Mouse (Mus musculus) intestine, embryonic 14.5 days (tissue): ENCODE results near the gene G0s2. TPM values are rescaled to one million over a fixed set of nuclear protein-coding genes. Genes with fewer than 3 reads are reported as not detected.
"Not testable (repeated sequence)": the region's sequence is repeated elsewhere in the genome, so short reads cannot be mapped to it uniquely, and the experiment has no call there.

Source experiments
- ATAC-seq: fragments of 200-750 bp; cut with Nextera tagmentation; replicated peaks from 2 replicates; pipeline ENCODE4 v1.8.0; 2017; ENCODE audit warnings: low read depth, moderate number of reproducible peaks, moderate TSS enrichment, moderate library complexity; ENCODE audit not compliant: low FRiP score, low TSS enrichment
- DNase-seq: peaks from one replicate; pipeline ENCODE4 v3.0.0-alpha.2; 2018; ENCODE audit warnings: low spot score
- H3K27ac ChIP-seq: fragments of 300-500 bp; sonication (generic); 2 replicates; pipeline ENCODE4 v1.5.1; 2014; ENCODE audit warnings: low read depth, mild to moderate bottlenecking, control low read depth
- H3K27me3 ChIP-seq: fragments of 300-500 bp; sonication (generic); replicated peaks from 2 replicates; pipeline ENCODE4 v1.6.1; 2014; ENCODE audit warnings: low read length, control low read depth; ENCODE audit not compliant: control insufficient read depth, insufficient read depth
- H3K36me3 ChIP-seq: fragments of 300-500 bp; sonication (generic); 2 replicates; pipeline ENCODE4 v1.6.1; 2014; ENCODE audit warnings: low read length, control low read depth; ENCODE audit not compliant: control insufficient read depth, insufficient read depth
- H3K4me1 ChIP-seq: fragments of 300-500 bp; sonication (generic); replicated peaks from 2 replicates; pipeline ENCODE4 v1.6.1; 2014; ENCODE audit warnings: low read length, control low read depth, mixed read lengths; ENCODE audit not compliant: control insufficient read depth, insufficient read depth
- H3K4me2 ChIP-seq: fragments of 300-500 bp; sonication (generic); 2 replicates; pipeline ENCODE4 v1.6.1; 2014; ENCODE audit warnings: low read length
- H3K4me3 ChIP-seq: fragments of 300-500 bp; sonication (generic); 2 replicates; pipeline ENCODE4 v1.5.1; 2014; ENCODE audit warnings: low read depth, low read length, control low read depth, mixed read lengths
- H3K9ac ChIP-seq: fragments of 300-500 bp; sonication (generic); 2 replicates; pipeline ENCODE4 v1.6.1; 2014; ENCODE audit warnings: mild to moderate bottlenecking, low read length
- H3K9me3 ChIP-seq: fragments of 300-500 bp; sonication (generic); 2 replicates; pipeline ENCODE4 v1.6.1; 2016; ENCODE audit warnings: low read length, control low read depth; ENCODE audit not compliant: control insufficient read depth
- WGBS: fragments of 180-500 bp; shearing (Covaris S2); extraction: QIAGEN DNeasy Blood & Tissue Kit; methylation state at CpG from one replicate; pipeline ENCODE4 v1.1.7; 2014; 5-methylcytosine and 5-hydroxymethylcytosine counted together
- polyA plus RNA-seq: library from polyadenylated mRNA; unstranded; fragments of >200 nt; fragmentation: Nextera tagmentation; extraction: Ambion mirVana; gene quantifications from 2 replicates; pipeline ENCODE4 v1.2.1, GENCODE M21; 2014

Gene G0s2
- polyA plus RNA-seq, 1 experiment from 2014 or later, result 24.3 TPM

DNA sequence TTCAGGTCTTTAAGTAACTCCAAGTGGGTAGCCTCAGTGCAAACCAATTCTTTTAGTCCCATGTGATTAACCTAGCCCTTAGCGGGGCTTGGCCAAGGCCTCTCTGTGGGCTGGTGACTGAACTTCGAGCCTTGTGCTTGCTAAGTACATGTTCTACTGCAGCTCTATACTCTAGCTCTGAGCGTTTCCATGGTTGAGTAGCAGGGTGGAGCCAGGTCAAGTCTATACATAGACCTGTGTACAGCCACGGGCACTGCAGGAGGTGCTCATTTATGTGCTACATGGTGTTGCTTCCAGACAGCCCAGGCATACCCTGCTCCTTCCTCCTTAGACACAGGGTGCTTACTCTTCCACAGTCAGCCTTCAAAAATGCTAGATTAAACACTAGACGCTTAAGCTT is 22.9 kb upstream of the G0s2 start:
- no peak for DNase-seq
- no peaks in the 10 kb centered on the region for H3K36me3 ChIP-seq
- H3K4me2 ChIP-seq, result no peak overlapping the region
- no peak for ATAC-seq
- H3K4me3 ChIP-seq, result no peak overlapping the region
- H3K9me3 ChIP-seq, result no peaks in the 10 kb centered on the region
- 75% methylated on average over 5 of the region's 5 CpGs for WGBS
- no peak overlapping the region for H3K27ac ChIP-seq
- no peaks in the 10 kb centered on the region for H3K27me3 ChIP-seq
- H3K9ac ChIP-seq, result no peak overlapping the region
- no peaks in the 10 kb centered on the region for H3K4me1 ChIP-seq

GRCm38 (mm10) chr1:193293926-193294325 is 20.9 kb upstream of the G0s2 start:
- no peak overlapping the region for H3K4me2 ChIP-seq
- no peak overlapping the region for H3K9ac ChIP-seq
- no peak for ATAC-seq
- H3K27me3 ChIP-seq, result no peaks in the 10 kb centered on the region
- H3K4me3 ChIP-seq, result no peak overlapping the region
- 79% methylated on average over 3 of the region's 3 CpGs for WGBS
- H3K9me3 ChIP-seq, result no peaks in the 10 kb centered on the region
- H3K27ac ChIP-seq, result no peak overlapping the region
- no peaks in the 10 kb centered on the region for H3K4me1 ChIP-seq
- DNase-seq, result no peak
- H3K36me3 ChIP-seq, result no peaks in the 10 kb centered on the region

GRCm38 (mm10) chr1:193293039-193293438 is 20.0 kb upstream of the G0s2 start:
- H3K4me3 ChIP-seq, result no peak overlapping the region
- WGBS, result 53% methylated on average over 2 of the region's 2 CpGs

DNA sequence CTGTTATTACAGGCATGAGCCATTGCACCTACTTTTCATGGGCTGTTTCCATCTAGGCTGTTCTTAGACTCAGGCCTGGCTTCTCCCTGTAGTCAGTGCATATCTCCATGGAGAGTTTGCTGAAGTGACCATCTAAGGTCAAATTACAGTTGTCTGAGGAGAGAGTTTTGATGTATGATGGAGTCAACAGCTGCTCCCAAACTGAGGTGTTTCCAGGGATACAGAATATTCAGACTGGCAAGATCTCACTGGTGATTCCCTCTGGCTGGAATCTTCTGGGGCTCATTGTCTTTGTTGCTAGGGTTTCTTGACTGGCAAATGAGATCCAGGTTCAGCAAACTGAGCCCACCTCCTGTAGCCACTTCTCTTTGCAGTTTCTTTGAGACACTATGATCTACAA is 17.7 kb upstream of the G0s2 start:
- Histone ChIP-seq H3K4me2 (no peak overlapping the region), H3K36me3 (no peaks in the 10 kb centered on the region), H3K27me3 (no peaks in the 10 kb centered on the region), H3K4me1 (no peaks in the 10 kb centered on the region), H3K27ac (no peak overlapping the region), H3K4me3 (no peak overlapping the region), H3K9me3 (no peaks in the 10 kb centered on the region), H3K9ac (no peak overlapping the region)
- ATAC-seq (no peak), DNase-seq (no peak)

More at GRCm38 (mm10) chr1:193293039-193293438, 20.0 kb upstream of the G0s2 start:
- Histone ChIP-seq H3K27me3 (no peaks in the 10 kb centered on the region), H3K4me2 (no peak overlapping the region), H3K27ac (no peak overlapping the region), H3K36me3 (no peaks in the 10 kb centered on the region), H3K9ac (no peak overlapping the region), H3K4me1 (no peaks in the 10 kb centered on the region), H3K9me3 (no peaks in the 10 kb centered on the region)
- no peak for ATAC-seq
- DNase-seq, result no peak

GRCm38 (mm10) chr1:193289914-193290313 is 16.9 kb upstream of the G0s2 start:
- ATAC-seq (no peak), DNase-seq (no peak)
- Histone ChIP-seq H3K4me3 (no peak overlapping the region), H3K9ac (no peak overlapping the region), H3K9me3 (no peaks in the 10 kb centered on the region), H3K4me2 (no peak overlapping the region), H3K4me1 (no peaks in the 10 kb centered on the region), H3K36me3 (no peaks in the 10 kb centered on the region), H3K27ac (no peak overlapping the region), H3K27me3 (no peaks in the 10 kb centered on the region)
- 89% methylated on average over 5 of the region's 5 CpGs for WGBS

- Histone ChIP-seq H3K27ac (no peak overlapping the region), H3K4me3 (no peak overlapping the region), H3K9me3 (no peaks in the 10 kb centered on the region), H3K27me3 (no peaks in the 10 kb centered on the region), H3K4me2 (no peak overlapping the region), H3K4me1 (no peaks in the 10 kb centered on the region), H3K36me3 (no peaks in the 10 kb centered on the region), H3K9ac (no peak overlapping the region)
- ATAC-seq (no peak), DNase-seq (no peak)
- 92% methylated on average over 3 of the region's 3 CpGs for WGBS
These were observed 16.1 kb upstream of the G0s2 start for GRCm38 (mm10) chr1:193289076-193289475.

GRCm38 (mm10) chr1:193287578-193287977 is 14.6 kb upstream of the G0s2 start:
- no peak overlapping the region for H3K27ac ChIP-seq
- no peaks in the 10 kb centered on the region for H3K9me3 ChIP-seq
- no peaks in the 10 kb centered on the region for H3K4me1 ChIP-seq
- no peak for ATAC-seq
- WGBS, result 77% methylated on average over 2 of the region's 2 CpGs
- H3K4me3 ChIP-seq, result no peak overlapping the region
- H3K4me2 ChIP-seq, result no peak overlapping the region
- H3K27me3 ChIP-seq, result no peaks in the 10 kb centered on the region
- no peaks in the 10 kb centered on the region for H3K36me3 ChIP-seq
- DNase-seq, result no peak
- H3K9ac ChIP-seq, result no peak overlapping the region

GRCm38 (mm10) chr1:193285766-193286325 is 12.8 kb upstream of the G0s2 start:
- H3K27ac ChIP-seq, DNase-seq, H3K27me3 ChIP-seq, H3K9ac ChIP-seq, H3K36me3 ChIP-seq, H3K9me3 ChIP-seq, H3K4me1 ChIP-seq, H3K4me3 ChIP-seq, ATAC-seq, H3K4me2 ChIP-seq: not testable (repeated sequence)
- WGBS, result 89% methylated on average over 3 of the region's 3 CpGs

- H3K27me3 ChIP-seq, result no peaks in the 10 kb centered on the region
- no peak overlapping the region for H3K4me2 ChIP-seq
- H3K9ac ChIP-seq, result no peak overlapping the region
- H3K4me3 ChIP-seq, result no peak overlapping the region
- 71% methylated on average over 7 of the region's 7 CpGs for WGBS
- H3K36me3 ChIP-seq, result no peaks in the 10 kb centered on the region
- ATAC-seq (no peak), DNase-seq (no peak)
- no peaks in the 10 kb centered on the region for H3K4me1 ChIP-seq
- H3K9me3 ChIP-seq, result no peaks in the 10 kb centered on the region
- H3K27ac ChIP-seq, result no peak overlapping the region
These were observed 11.3 kb upstream of the G0s2 start for GRCm38 (mm10) chr1:193284228-193284779.
